Mouse (Mus musculus) CH12.LX (cell line): ENCODE measurements at regions not wholly inside any gene's neighbourhood (a gene's known extent, or its start where the extent isn't known, plus 50 kb on each side); places are given as distances from the start of the nearest gene placed in this dataset.

ENCODE experiments used
- POLR2A ChIP-seq: IDR thresholded peaks from 2 replicates; pipeline ENCODE4 v1.6.1; 2011; ENCODE audit warnings: low read depth, mild to moderate bottlenecking, improper control_type of control experiment, low read length
- USF1 ChIP-seq: IDR thresholded peaks from 2 replicates; pipeline ENCODE4 v1.6.1; 2014; ENCODE audit warnings: low read depth, mild to moderate bottlenecking, inconsistent platforms, low read length, improper control_type of control experiment

DNA sequence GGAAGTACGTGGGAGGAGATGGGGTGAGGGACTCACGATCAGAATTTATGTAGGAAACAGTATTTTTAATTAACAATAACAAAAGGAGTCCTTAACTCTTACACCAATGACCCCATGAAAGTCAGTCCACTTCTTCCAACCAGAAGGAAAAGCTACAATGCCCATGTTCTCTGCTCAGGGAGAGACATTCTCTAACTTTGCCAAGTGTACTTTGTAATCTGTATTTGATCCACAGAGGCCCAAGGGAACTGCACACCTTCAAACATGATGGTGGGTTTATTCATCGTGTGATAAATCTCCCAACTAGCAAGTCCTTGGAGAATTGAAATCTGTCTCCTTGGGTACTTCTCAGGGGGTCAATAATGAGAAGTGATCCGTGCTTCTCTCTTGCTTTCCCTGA is 106.3 kb upstream of the Nr2f2 start:
- TF ChIP-seq POLR2A, result no peak
- no peak for TF ChIP-seq USF1
